Mouse (Mus musculus): ENCODE measurements around the gene Prpf19. TPM values are rescaled to one million over a fixed set of nuclear protein-coding genes. Genes with fewer than 3 reads are reported as not detected.

The Prpf19 gene
- polyA plus RNA-seq (2015; fragmentation: Nextera tagmentation; extraction: Ambion mirVana): 42.2 and 52.4 TPM in 2 replicates

DNA sequence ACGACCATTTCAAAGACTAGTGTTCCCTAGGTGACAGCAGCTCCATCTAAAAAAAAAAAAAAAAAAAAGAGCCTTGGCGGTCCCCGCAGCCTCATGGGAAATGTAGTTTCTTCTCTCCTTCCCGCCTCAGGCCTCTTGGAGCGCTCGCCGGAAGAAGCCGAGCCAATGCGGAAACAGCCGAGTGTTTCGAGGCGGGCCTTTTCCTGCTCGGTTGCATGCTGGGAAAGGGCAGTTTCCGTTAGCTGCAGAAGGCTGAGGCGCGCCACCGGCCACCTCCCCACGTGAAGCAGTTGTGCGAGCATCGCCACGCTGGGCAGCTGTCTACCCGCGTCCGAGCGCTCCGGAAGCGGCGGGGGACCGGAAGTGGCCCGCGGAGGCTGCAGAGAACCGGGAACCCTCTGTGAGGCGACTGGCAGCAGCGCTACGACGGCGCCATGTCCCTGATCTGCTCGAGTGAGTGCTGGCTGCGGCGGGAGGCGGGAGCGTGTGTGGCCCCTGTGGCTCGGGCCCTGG, at the start of gene Prpf19:
Gene Prpf19, plus strand, starts transcription at position 216 of the 513 bp plus-strand sequence.
- Histone ChIP-seq H3K36me3 (peaks cover 24% of the 10 kb centered on the region), H3K27me3 (no peaks in the 10 kb centered on the region), H3K27ac (replicated peaks) (peak within 1 kb of the TSS; percentile 92), H3K9me3 (no peaks in the 10 kb centered on the region), H3K4me2 (replicated peaks) (peak within 1 kb of the TSS; percentile 80), H3K4me1 (peaks cover 19% of the 10 kb centered on the region), H3K9ac (replicated peaks) (peak within 1 kb of the TSS; percentile 89), H3K4me3 (peak within 1 kb of the TSS; percentile 73)
- ATAC-seq (replicated peaks): peak; percentile 97
- WGBS: under 1% methylated on average over 43 of the region's 43 CpGs

- no peaks in the 10 kb centered on the region for H3K9me3 ChIP-seq
- no peak overlapping the region for H3K9ac ChIP-seq (replicated peaks)
- no peaks in the 10 kb centered on the region for H3K36me3 ChIP-seq
- no peak overlapping the region for H3K4me3 ChIP-seq
- no peak overlapping the region for H3K27ac ChIP-seq (replicated peaks)
- 83% methylated on average over 3 of the region's 3 CpGs for WGBS
- no peak overlapping the region for H3K4me2 ChIP-seq (replicated peaks)
- no peak for ATAC-seq (replicated peaks)
- no peaks in the 10 kb centered on the region for H3K27me3 ChIP-seq
- H3K4me1 ChIP-seq: no peaks in the 10 kb centered on the region
These were observed 49.6 kb upstream of the Prpf19 start for GRCm38 (mm10) chr19:10845454-10845853.

GRCm38 (mm10) chr19:10846150-10846549, 48.9 kb upstream of the Prpf19 start:
- Histone ChIP-seq H3K4me2 (replicated peaks) (no peak overlapping the region), H3K4me1 (no peaks in the 10 kb centered on the region), H3K27ac (replicated peaks) (no peak overlapping the region), H3K27me3 (no peaks in the 10 kb centered on the region), H3K4me3 (no peak overlapping the region), H3K9me3 (no peaks in the 10 kb centered on the region), H3K36me3 (no peaks in the 10 kb centered on the region), H3K9ac (replicated peaks) (no peak overlapping the region)
- no peak for ATAC-seq (replicated peaks)
- WGBS: 79% methylated on average over 7 of the region's 7 CpGs

GRCm38 (mm10) chr19:10847311-10848087, 47.5 kb upstream of the Prpf19 start:
- no peak overlapping the region for H3K9ac ChIP-seq (replicated peaks)
- H3K4me3 ChIP-seq: no peak overlapping the region
- no peak for ATAC-seq (replicated peaks)
- no peaks in the 10 kb centered on the region for H3K9me3 ChIP-seq
- 24% methylated on average over 3 of the region's 3 CpGs for WGBS
- no peaks in the 10 kb centered on the region for H3K27me3 ChIP-seq
- H3K36me3 ChIP-seq: no peaks in the 10 kb centered on the region
- H3K4me1 ChIP-seq: no peaks in the 10 kb centered on the region
- H3K4me2 ChIP-seq (replicated peaks): no peak overlapping the region
- H3K27ac ChIP-seq (replicated peaks): no peak overlapping the region

DNA sequence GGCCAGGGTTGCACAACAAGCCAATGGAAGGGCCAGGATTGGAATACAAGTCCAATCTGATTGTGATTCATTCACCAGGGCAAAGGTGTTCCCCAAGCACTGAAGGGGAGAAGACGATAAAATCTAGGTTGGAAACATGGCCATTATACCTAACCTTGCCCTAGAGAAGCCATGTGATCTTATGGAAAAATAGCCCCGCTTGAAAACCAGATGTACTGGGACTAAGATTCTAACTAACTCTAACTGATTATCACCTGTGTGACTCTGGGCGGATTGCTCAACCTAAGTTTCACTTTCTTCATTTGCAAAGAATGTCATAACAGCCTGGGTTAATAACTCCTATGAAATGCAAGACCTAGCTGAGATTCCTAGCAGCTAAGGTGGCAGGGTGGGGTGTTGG, 39.6 kb upstream of the Prpf19 start:
- Histone ChIP-seq H3K4me1 (no peaks in the 10 kb centered on the region), H3K4me3 (no peak overlapping the region), H3K27ac (replicated peaks) (0 out of 2 replicates have a peak overlapping the region, but pooled peaks have one; percentile 27), H3K27me3 (no peaks in the 10 kb centered on the region), H3K9ac (replicated peaks) (no peak overlapping the region), H3K36me3 (peaks cover 41% of the 10 kb centered on the region), H3K9me3 (no peaks in the 10 kb centered on the region), H3K4me2 (replicated peaks) (no peak overlapping the region)
- ATAC-seq (replicated peaks): no peak
- WGBS: 90% methylated on average over 3 of the region's 3 CpGs

- ATAC-seq (replicated peaks): no peak; the same call in 1 of the 2 replicates
- 57% methylated on average over 2 of the region's 2 CpGs for WGBS
- no peaks in the 10 kb centered on the region for H3K4me1 ChIP-seq
- H3K9ac ChIP-seq (replicated peaks): no peak overlapping the region
- no peaks in the 10 kb centered on the region for H3K9me3 ChIP-seq
- H3K27ac ChIP-seq (replicated peaks): no peak overlapping the region
- no peaks in the 10 kb centered on the region for H3K27me3 ChIP-seq
- H3K4me3 ChIP-seq: no peak overlapping the region
- H3K4me2 ChIP-seq (replicated peaks): no peak overlapping the region
- H3K36me3 ChIP-seq: peaks cover 52% of the 10 kb centered on the region
These were observed 38.5 kb upstream of the Prpf19 start for GRCm38 (mm10) chr19:10856520-10856919.

- H3K4me1 ChIP-seq: no peaks in the 10 kb centered on the region
- no peak overlapping the region for H3K27ac ChIP-seq (replicated peaks)
- no peak; the same call in 1 of the 2 replicates for ATAC-seq (replicated peaks)
- no peaks in the 10 kb centered on the region for H3K27me3 ChIP-seq
- no peaks in the 10 kb centered on the region for H3K9me3 ChIP-seq
- H3K4me2 ChIP-seq (replicated peaks): no peak overlapping the region
- no peak overlapping the region for H3K4me3 ChIP-seq
- peaks cover 87% of the 10 kb centered on the region for H3K36me3 ChIP-seq
- 46% methylated on average over 22 of the region's 22 CpGs for WGBS
- no peak overlapping the region for H3K9ac ChIP-seq (replicated peaks)
These were observed 34.9 kb upstream of the Prpf19 start for GRCm38 (mm10) chr19:10860072-10860497.

DNA sequence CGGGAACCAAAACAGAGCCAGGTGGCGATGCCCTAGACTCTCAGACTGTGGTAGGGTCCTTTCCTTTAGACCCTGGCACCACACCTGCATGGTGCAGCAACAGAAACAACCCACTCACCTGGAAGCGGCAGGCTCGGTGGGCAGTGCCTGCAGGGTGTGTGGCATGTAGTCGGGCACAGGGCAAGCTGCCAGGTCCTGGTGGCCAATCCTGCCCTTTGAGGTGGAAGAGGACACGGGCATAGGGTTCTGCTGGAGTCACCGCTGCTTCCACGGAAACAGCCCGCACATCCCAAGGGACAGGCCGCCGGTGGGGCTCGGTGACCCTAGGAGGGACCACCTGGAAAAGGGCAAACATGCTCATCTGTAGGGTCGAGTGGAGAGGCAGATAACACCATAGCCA, 28.7 kb upstream of the Prpf19 start:
- Histone ChIP-seq H3K27me3 (no peaks in the 10 kb centered on the region), H3K4me1 (peaks cover 28% of the 10 kb centered on the region), H3K27ac (replicated peaks) (no peak overlapping the region), H3K9ac (replicated peaks) (no peak overlapping the region), H3K36me3 (peaks cover 49% of the 10 kb centered on the region), H3K9me3 (no peaks in the 10 kb centered on the region), H3K4me3 (no peak overlapping the region), H3K4me2 (replicated peaks) (no peak overlapping the region)
- 89% methylated on average over 13 of the region's 13 CpGs for WGBS
- no peak for ATAC-seq (replicated peaks)

GRCm38 (mm10) chr19:10867946-10868622, 26.9 kb upstream of the Prpf19 start:
- H3K4me2 ChIP-seq (replicated peaks): peak overlapping the region; percentile 85
- H3K4me1 ChIP-seq: peaks cover 28% of the 10 kb centered on the region
- peak overlapping the region; percentile 100 for H3K9ac ChIP-seq (replicated peaks)
- H3K9me3 ChIP-seq: no peaks in the 10 kb centered on the region
- H3K36me3 ChIP-seq: peaks cover 49% of the 10 kb centered on the region
- no peaks in the 10 kb centered on the region for H3K27me3 ChIP-seq
- peak overlapping the region; percentile 96 for H3K27ac ChIP-seq (replicated peaks)
- ATAC-seq (replicated peaks): no peak
- WGBS: 23% methylated on average over 5 of the region's 5 CpGs
- H3K4me3 ChIP-seq: peak overlapping the region; percentile 97

GRCm38 (mm10) chr19:10868623-10869141, 26.3 kb upstream of the Prpf19 start:
- H3K27me3 ChIP-seq: no peaks in the 10 kb centered on the region
- H3K9me3 ChIP-seq: no peaks in the 10 kb centered on the region
- H3K9ac ChIP-seq (replicated peaks): peak overlapping the region; percentile 100
- peak; percentile 36; the same call in 1 of the 2 replicates for ATAC-seq (replicated peaks)
- H3K27ac ChIP-seq (replicated peaks): peak overlapping the region; percentile 96
- peaks cover 28% of the 10 kb centered on the region for H3K4me1 ChIP-seq
- H3K36me3 ChIP-seq: peaks cover 49% of the 10 kb centered on the region
- H3K4me3 ChIP-seq: peak overlapping the region; percentile 97
- WGBS: under 1% methylated on average over 17 of the region's 17 CpGs
- H3K4me2 ChIP-seq (replicated peaks): peak overlapping the region; percentile 85

DNA sequence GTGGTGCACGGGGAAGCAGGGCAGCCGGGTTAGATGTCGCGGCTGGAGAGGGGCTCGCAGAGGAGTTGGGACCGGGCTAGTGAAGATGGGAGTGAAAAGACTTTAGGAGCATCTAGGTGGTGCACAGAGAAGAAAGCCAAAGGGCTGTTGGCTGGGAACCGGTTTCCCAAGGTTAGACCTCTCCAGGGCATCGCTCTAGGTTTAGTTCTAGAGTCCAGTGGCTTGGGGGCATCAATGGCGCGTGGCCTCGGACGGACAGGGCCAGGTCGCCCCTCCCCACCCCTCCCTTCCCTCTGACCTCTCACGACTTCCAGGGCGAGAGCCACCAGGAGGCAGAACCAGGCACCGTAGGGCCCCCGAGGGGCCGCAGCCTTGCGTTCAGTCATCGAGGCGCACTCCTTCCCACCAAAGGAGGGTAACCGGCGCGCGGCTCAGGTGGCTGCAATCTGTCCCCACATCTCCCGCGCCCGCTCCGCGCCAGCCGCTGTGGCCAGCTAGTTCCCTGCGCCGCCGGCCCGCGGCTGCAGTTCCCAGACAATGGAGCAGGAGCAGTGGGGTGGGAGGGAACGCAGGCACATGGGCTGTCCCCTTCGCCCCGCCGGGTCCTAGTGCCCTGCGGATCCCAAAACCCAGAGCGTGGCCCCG, 25.7 kb upstream of the Prpf19 start:
- no peaks in the 10 kb centered on the region for H3K27me3 ChIP-seq
- H3K4me1 ChIP-seq: peaks cover 28% of the 10 kb centered on the region
- peak overlapping the region; percentile 100 for H3K9ac ChIP-seq (replicated peaks)
- under 1% methylated on average over 43 of the region's 43 CpGs for WGBS
- peak overlapping the region; percentile 85 for H3K4me2 ChIP-seq (replicated peaks)
- H3K36me3 ChIP-seq: peaks cover 48% of the 10 kb centered on the region
- peak overlapping the region; percentile 97 for H3K4me3 ChIP-seq
- H3K9me3 ChIP-seq: no peaks in the 10 kb centered on the region
- H3K27ac ChIP-seq (replicated peaks): peak overlapping the region; percentile 96
- ATAC-seq (replicated peaks): peak; percentile 95

All from forebrain, embryonic 15.5 days (tissue).